Mouse (Mus musculus) ES-CJ7 (cell line): ENCODE results near the gene En2.

Experiments used
- DNase-seq: peaks from one replicate; pipeline ENCODE4 v3.0.0; 2011; ENCODE audit warnings: low read depth, low spot score

The En2 gene

DNA sequence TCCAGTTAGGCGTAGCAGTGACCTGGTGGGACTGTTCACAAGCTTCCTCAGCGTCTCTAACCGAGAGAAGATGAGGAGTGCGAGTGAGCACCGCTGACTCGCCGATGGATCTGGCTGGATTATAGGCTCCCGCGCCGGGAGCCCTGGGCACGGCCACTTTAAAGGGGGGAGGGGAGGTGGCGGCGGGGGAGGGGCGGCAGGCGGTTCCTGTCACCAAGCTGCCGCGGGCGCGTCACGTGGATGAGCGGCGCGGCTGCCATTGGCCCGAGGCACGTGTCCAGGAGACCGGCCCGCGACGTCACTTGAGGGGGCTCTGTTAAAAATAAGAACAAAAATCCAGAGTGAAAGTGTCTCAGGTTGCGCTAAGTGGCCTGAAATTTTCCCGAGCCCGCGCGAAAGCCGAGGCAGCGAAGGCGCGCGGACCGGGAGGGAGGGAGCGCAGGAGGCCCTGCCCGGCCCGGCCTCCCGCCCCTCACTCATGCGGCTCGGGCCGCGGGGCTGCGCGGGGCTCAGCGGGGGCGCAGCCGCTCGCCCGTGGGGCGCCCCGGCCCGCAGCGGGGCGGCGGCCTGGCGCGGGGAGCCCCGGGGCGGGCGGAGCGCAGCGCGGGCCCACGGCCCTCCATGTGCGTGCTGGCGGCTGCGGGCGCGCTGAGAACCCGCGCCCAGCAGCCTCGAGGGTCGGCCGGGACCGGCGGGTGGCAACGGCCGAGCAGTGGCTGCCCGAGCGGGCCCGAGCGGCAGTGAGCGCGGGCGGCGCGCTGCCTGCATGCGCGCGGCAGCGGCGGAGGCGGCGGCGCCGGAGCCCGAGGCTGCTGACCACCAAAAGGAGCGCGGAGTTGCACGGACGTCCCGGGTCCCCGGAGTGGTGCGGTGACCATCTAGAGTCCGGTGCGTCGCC is at the start of gene En2:
Gene En2, plus strand, starts transcription at position 337 of the 898 bp plus-strand sequence.
- peak; percentile 90 for DNase-seq

GRCm38 (mm10) chr5:28117251-28117880 is 48.1 kb upstream of the En2 start:
- no peak for DNase-seq

DNA sequence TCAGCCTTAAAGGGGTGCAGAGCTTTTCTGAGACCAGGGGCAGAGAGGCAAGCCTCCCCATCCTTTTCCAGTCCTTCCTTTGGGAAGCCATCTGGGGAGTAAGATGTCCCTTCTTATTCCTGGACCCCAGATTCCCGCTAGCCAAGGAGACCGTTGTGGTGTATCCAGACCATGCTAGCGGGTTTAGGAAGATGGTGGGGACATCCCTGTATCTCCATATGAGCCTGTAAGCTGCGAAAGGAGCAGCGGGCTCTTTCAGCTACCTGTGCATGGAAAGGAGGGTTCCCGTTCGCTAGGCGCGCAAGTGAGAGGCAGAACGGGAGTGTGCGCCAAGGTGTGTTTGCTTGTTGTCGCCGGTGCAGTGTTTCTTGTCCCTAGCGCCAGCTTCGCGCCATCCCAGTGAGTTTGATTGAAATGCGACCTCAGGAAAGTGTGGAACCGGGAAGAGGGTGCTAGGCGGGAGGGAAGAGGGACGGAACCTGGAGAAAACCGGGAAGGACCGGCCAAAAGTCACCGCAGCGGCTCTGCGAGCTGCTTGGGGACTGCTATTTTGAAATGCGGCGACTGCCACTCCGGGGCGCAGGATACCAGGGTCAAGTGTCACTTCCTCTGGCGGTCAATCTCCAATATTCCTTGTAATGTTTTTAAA is 47.5 kb upstream of the En2 start:
- peak; percentile 66 for DNase-seq

DNA sequence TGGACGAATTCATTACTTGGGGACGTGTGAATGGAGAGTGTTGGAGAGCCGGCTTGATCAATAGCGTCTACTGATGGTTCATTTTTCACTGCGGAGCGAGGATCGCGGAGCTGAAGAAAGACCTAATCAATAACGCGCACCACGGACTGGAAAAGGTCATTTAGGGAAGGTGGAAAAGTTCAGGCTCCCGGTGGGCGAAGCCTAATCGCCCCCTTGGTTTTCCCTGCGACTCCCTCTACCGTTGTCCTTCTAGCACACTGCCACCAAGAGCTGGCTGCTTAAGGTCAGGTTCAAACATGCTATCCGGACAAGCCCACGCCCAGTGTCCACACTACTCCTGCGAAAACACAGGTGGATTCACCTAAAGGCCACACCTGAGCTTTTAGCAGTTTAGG is 47.0 kb upstream of the En2 start:
- peak; percentile 14 for DNase-seq

DNA sequence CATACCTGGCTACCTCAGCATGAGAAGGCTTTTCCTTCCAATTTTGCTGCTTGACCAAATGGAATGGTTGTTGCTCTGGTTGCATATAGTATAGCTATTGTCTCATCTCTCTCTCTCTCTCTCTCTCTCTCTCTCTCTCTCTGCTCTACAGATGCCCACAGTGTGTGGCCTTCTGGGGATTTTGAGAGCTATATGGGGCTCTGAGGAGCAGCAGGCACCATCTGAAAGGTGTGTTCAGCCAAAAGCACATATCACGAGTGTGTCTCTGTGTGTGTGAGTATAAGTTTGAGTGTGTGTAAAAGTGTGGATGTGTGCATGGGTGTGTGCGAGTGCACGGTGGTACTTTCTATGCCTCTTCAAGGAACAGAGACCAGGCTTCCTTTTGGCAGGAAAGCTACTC is 45.9 kb upstream of the En2 start:
- no peak for DNase-seq

- DNase-seq, result peak; percentile 83
Observed at GRCm38 (mm10) chr5:28122491-28123454, 42.7 kb upstream of the En2 start.

GRCm38 (mm10) chr5:28123455-28123825 is 42.1 kb upstream of the En2 start:
- no peak for DNase-seq

DNA sequence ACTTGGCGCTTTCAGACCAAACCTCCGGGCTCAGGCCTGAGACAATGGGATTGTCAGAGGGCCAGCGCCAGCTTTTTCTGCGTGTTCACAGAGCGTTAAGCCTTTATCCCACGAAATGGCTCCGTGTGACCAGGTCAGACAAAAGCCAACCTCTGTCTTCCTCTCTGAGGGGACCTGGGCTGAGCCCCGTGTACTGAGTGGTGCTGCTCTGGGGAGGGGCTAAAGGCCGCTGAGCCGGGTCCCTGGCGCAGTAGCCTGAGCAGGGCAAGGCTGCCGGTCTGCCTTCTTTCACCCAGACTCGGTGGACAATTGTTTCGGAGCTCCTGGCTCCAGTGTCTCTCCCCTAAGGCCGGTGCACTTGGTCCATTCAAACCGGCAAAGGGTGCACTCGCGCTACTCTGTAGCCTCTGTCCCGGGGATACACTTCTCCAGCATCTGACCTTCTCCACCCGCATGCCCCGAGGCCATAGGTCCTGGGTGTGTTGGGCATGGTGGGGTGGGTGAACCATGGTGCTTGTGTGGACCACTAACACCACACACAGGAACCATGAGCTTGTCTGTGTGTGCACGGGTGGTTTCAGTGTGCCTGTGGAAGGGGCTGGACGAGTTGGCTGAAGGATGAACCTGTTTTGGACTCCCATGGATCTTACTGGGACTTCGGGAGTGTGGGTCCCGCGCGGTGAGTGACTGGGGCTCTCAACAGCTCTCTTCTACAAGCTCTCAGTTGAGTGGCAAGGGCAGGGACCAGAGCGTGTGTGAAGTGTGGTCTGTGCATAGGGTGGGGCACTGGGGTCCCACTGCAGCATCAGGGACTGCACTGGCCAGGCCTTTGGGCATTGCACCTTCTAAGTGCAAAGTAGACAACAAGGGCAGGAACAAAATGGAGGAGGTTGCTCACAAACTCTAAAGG is 40.9 kb upstream of the En2 start:
- peak; percentile 9 for DNase-seq

DNA sequence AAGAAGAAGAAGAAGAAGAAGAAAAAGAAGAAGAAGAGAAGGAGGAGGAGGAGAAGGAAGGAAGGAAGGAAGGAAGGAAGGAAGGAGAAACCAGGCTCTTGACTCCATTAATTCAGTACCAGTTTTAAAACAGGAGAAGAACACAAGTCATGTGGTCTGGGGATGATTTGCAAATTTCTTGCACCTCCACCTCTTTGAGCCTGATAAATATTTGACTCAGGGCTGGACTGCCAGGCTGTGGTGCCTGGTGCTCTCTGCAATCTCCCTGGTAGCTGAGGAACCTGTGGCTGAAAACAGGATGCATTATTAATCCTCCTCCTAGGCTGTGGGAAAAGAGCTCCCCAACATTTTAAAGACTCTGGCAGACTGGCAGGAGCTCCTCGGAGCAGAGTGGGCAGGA is 36.6 kb upstream of the En2 start:
- no peak for DNase-seq

DNA sequence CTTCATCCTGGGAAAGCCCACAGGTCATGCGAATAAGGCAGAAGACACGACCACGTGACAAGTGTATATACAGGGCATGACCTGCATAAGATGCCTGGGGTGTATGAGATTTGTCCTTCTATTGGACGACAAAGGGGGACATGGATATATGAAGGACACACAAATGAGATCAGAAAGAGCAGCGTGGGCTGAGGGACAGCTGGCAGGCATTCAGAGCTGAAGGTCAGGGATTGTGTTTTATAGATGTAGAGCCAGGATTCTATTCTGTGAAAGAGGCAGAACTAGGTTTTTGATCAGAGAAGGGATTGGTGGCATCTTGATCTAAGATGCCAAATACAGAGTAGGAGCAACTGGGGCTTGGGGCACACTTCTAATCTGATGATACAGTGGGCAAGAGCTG is 33.3 kb upstream of the En2 start:
- no peak for DNase-seq

- DNase-seq, result no peak
Observed at GRCm38 (mm10) chr5:28136438-28136837, 29.1 kb upstream of the En2 start.

DNA sequence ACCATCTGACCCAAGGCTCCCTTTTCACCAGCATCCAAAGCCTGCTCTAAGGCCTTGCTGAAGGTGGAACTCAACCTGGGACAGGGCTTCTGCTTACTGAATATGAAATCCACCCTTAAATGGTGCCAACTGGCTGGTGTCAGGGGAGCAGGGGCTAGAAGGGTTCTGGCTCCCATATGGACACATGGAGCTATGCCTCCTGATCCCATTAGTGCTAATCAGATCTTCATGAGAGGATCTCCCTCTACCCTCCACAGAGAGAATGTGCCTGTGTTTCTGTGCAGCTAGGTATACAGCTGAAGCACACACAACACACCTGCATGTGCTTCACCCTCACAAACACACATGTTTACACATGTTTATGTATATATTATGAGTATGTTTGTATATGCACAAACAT is 20.9 kb upstream of the En2 start:
- no peak for DNase-seq

- no peak for DNase-seq
Observed at GRCm38 (mm10) chr5:28146018-28146417, 19.5 kb upstream of the En2 start.

DNA sequence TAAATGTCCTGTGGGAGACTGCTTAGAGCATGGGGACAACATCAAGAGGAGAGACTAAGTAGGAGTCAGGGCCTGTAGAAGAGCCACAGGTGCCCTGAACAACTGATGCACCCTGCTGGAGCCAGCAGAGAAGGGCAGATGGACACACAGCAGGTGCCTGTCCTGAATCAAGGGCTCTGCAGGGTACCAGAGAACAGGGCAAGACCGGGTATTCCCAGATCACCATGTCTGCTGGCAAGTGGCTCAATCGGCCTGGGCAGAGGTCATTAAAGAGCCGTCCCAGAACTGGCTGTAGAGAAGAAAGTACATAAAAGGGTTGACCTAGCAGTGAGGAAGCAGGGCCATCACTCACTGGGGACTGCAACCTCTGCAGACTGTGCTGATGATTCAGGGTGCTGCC is 17.0 kb upstream of the En2 start:
- DNase-seq, result no peak

DNA sequence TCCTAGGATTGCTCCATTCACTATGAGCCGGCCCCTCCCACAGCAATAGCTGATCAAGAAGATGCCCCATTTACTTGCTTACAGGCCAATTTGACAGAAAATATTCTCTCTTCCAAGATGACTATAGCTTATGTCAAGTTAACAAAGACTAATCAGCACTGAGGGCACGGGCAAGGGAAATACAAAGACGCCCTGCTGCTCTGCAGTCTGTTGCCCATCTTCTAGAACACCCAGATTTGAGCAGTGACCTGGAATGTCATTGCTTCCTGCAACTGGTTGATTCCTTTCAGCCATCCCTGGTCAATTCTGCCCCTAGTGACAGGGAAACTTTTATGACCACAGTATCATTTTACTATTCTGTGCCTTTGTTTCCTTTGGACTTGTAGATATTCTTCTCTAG is 16.1 kb upstream of the En2 start:
- DNase-seq, result no peak

GRCm38 (mm10) chr5:28157044-28157730 is 8.3 kb upstream of the En2 start:
- no peak for DNase-seq

GRCm38 (mm10) chr5:28157781-28158180 is 7.7 kb upstream of the En2 start:
- DNase-seq, result no peak

DNA sequence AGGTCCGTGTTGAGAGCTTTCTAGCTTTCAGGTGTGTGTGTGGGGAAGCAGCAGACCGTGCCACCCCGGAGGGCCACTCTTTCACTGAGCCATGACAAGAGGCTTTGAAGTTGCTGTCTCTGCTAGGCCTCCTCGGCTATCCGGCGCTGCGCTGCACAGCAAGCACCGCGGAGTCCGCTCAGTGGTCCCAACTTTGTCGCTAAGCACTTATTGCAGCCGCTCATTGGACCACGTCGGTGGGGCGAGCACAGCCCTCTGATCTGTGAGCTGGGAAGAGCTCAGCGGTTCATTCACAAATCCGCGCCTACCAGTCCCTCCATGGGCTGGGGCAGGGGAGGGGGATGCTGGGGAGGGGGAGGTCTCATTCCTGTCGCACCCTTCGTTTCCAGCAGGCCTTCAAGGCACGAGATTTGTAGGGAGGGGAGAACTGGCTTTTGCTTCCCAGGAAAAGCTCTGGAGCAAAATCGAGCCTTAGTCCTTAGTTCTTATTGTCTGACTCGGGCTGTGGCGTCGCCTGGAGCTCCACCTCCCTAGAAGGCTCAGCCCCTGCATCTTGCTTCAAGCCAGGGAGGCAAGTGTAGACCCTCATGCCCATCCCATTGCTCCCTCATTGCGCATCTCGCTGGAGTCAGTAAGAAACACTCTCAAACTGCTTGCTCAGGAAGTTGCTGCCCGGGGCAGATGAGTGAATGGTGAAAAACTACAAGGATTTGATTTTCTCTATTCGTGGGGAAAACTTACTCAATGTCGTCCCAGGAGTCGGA is 7.0 kb upstream of the En2 start:
- DNase-seq, result peak; percentile 65

GRCm38 (mm10) chr5:28159072-28159458 is 6.4 kb upstream of the En2 start:
- DNase-seq, result peak; percentile 28
